Mouse (Mus musculus): ENCODE measurements at regions not wholly inside any gene's neighbourhood (a gene's known extent, or its start where the extent isn't known, plus 50 kb on each side); places are given as distances from the start of the nearest gene placed in this dataset.

- TF ChIP-seq CTCF (conservative IDR thresholded peaks at IDR 0.05; ENCODE audit: low read length) = no peak
- TF ChIP-seq POU5F1 (IDR thresholded peaks at IDR 0.05; ENCODE audit: borderline replicate concordance, low read length) = no peak
Measured at GRCm38 (mm10) chr14:120770579-120770978, 140.4 kb upstream of the Ipo5 start.
